Mouse (Mus musculus) liver, adult 2 months (tissue): ENCODE results near the gene Wdr12.

Experiments used
- CTCF ChIP-seq: fragments of 200-500 bp; IDR thresholded peaks from 2 replicates; pipeline ENCODE4 v1.5.1; 2011; ENCODE audit warnings: low read depth, low read length, control low read depth
- POLR2A ChIP-seq: fragments of 200-500 bp; IDR thresholded peaks from 2 replicates; pipeline ENCODE4 v1.6.1; 2011; ENCODE audit warnings: low read length, control low read depth; ENCODE audit not compliant: insufficient read depth; ENCODE audit errors: extremely low read depth

- TF ChIP-seq CTCF (no peak), POLR2A (no peak)
Observed at GRCm38 (mm10) chr1:60074935-60075334, 23.5 kb downstream of the Wdr12 start.
